Mouse (Mus musculus) midbrain, embryonic 15.5 days (tissue): Measurements from ENCODE around the gene Mrpl14. TPM values are rescaled to one million over a fixed set of nuclear protein-coding genes. Genes with fewer than 3 reads are reported as not detected.

Experiments used
- ATAC-seq: fragments of 200-750 bp; cut with Nextera tagmentation; replicated peaks from 2 replicates; pipeline ENCODE4 v1.8.0; 2017; ENCODE audit warnings: moderate TSS enrichment
- H3K27ac ChIP-seq: fragments of 300-500 bp; sonication (generic); 2 replicates; pipeline ENCODE4 v1.5.1; 2015; ENCODE audit warnings: mild to moderate bottlenecking, inconsistent platforms
- H3K27me3 ChIP-seq: fragments of 300-500 bp; sonication (generic); replicated peaks from 2 replicates; pipeline ENCODE4 v1.6.1; 2015; ENCODE audit warnings: inconsistent platforms
- H3K36me3 ChIP-seq: fragments of 300-500 bp; sonication (generic); replicated peaks from 2 replicates; pipeline ENCODE4 v1.6.1; 2015; ENCODE audit warnings: inconsistent platforms
- H3K4me1 ChIP-seq: fragments of 300-500 bp; sonication (generic); 2 replicates; pipeline ENCODE4 v1.6.1; 2015; ENCODE audit warnings: inconsistent platforms
- H3K4me2 ChIP-seq: fragments of 300-500 bp; sonication (generic); 2 replicates; pipeline ENCODE4 v1.6.1; 2015; ENCODE audit warnings: inconsistent platforms, mild to moderate bottlenecking, moderate library complexity
- H3K4me3 ChIP-seq: fragments of 300-500 bp; sonication (generic); 2 replicates; pipeline ENCODE4 v1.5.1; 2015; ENCODE audit warnings: mild to moderate bottlenecking, inconsistent platforms
- H3K9ac ChIP-seq: fragments of 300-500 bp; sonication (generic); 2 replicates; pipeline ENCODE4 v1.6.1; 2015; ENCODE audit warnings: mild to moderate bottlenecking, inconsistent platforms
- H3K9me3 ChIP-seq: fragments of 300-500 bp; sonication (generic); 2 replicates; pipeline ENCODE4 v1.6.1; 2016; ENCODE audit warnings: inconsistent platforms
- WGBS: fragments of 180-500 bp; shearing (Covaris S2); methylation state at CpG from one replicate; pipeline ENCODE4 v1.1.7; 2015; ENCODE audit warnings: mixed read lengths; 5-methylcytosine and 5-hydroxymethylcytosine counted together
- polyA plus RNA-seq: library from polyadenylated mRNA; unstranded; fragments of >200 nt; fragmentation: Nextera tagmentation; extraction: Ambion mirVana; gene quantifications from 2 replicates; pipeline ENCODE4 v1.2.1, GENCODE M21; 2015

Gene Mrpl14
- polyA plus RNA-seq, 1 experiment from 2014 or later, result 118 TPM

GRCm38 (mm10) chr17:45692159-45692558 lies 6.0 kb downstream of the Mrpl14 start:
- H3K9me3 ChIP-seq, result no peaks in the 10 kb centered on the region
- ATAC-seq, result no peak
- H3K27me3 ChIP-seq, result no peaks in the 10 kb centered on the region
- H3K4me1 ChIP-seq, result peaks cover 8% of the 10 kb centered on the region
- H3K4me3 ChIP-seq, result no peak overlapping the region
- 81% methylated on average over 5 of the region's 5 CpGs for WGBS
- H3K27ac ChIP-seq, result no peak overlapping the region
- H3K36me3 ChIP-seq, result no peaks in the 10 kb centered on the region
- H3K4me2 ChIP-seq, result no peak overlapping the region
- H3K9ac ChIP-seq, result no peak overlapping the region

- no peak for ATAC-seq
- Histone ChIP-seq H3K36me3 (0 out of 2 replicates have a peak, but pooled peaks cover 6% of the 10 kb centered on the region), H3K9ac (no peak overlapping the region), H3K9me3 (no peaks in the 10 kb centered on the region), H3K4me1 (no peaks in the 10 kb centered on the region), H3K4me3 (no peak overlapping the region), H3K27ac (no peak overlapping the region), H3K4me2 (no peak overlapping the region), H3K27me3 (no peaks in the 10 kb centered on the region)
- WGBS, result 83% methylated on average over 18 of the region's 18 CpGs
Measured at GRCm38 (mm10) chr17:45693812-45694565, 7.9 kb downstream of the Mrpl14 start.

GRCm38 (mm10) chr17:45695227-45696120 lies 9.4 kb downstream of the Mrpl14 start:
- ATAC-seq, result no peak
- Histone ChIP-seq H3K27ac (no peak overlapping the region), H3K4me3 (no peak overlapping the region), H3K4me2 (no peak overlapping the region), H3K36me3 (0 out of 2 replicates have a peak, but pooled peaks cover 6% of the 10 kb centered on the region), H3K9ac (no peak overlapping the region), H3K27me3 (no peaks in the 10 kb centered on the region), H3K9me3 (no peaks in the 10 kb centered on the region), H3K4me1 (no peaks in the 10 kb centered on the region)
- 86% methylated on average over 23 of the region's 23 CpGs for WGBS

- Histone ChIP-seq H3K27me3 (no peaks in the 10 kb centered on the region), H3K4me3 (no peak overlapping the region), H3K4me2 (no peak overlapping the region), H3K27ac (no peak overlapping the region), H3K9ac (no peak overlapping the region), H3K9me3 (no peaks in the 10 kb centered on the region), H3K36me3 (0 out of 2 replicates have a peak, but pooled peaks cover 6% of the 10 kb centered on the region), H3K4me1 (peaks cover 4% of the 10 kb centered on the region; the same call in 1 of the 2 replicates)
- WGBS, result 94% methylated on average over 9 of the region's 9 CpGs
- no peak for ATAC-seq
Measured at GRCm38 (mm10) chr17:45696981-45697380, 10.9 kb downstream of the Mrpl14 start.

GRCm38 (mm10) chr17:45698368-45698767 lies 12.2 kb downstream of the Mrpl14 start:
- Histone ChIP-seq H3K4me3 (no peak overlapping the region), H3K4me1 (peaks cover 4% of the 10 kb centered on the region; the same call in 1 of the 2 replicates), H3K27me3 (no peaks in the 10 kb centered on the region), H3K27ac (no peak overlapping the region), H3K4me2 (no peak overlapping the region), H3K9me3 (no peaks in the 10 kb centered on the region), H3K9ac (no peak overlapping the region), H3K36me3 (0 out of 2 replicates have a peak, but pooled peaks cover 6% of the 10 kb centered on the region)
- WGBS, result 92% methylated on average over 6 of the region's 6 CpGs
- ATAC-seq, result no peak

GRCm38 (mm10) chr17:45699039-45699740 lies 13.1 kb downstream of the Mrpl14 start:
- H3K27me3 ChIP-seq, result no peaks in the 10 kb centered on the region
- H3K9me3 ChIP-seq, result no peaks in the 10 kb centered on the region
- 94% methylated on average over 3 of the region's 3 CpGs for WGBS
- H3K36me3 ChIP-seq, result 0 out of 2 replicates have a peak, but pooled peaks cover 6% of the 10 kb centered on the region
- no peak overlapping the region for H3K9ac ChIP-seq
- no peak overlapping the region for H3K4me3 ChIP-seq
- no peak overlapping the region for H3K4me2 ChIP-seq
- H3K4me1 ChIP-seq, result peaks cover 4% of the 10 kb centered on the region; the same call in 1 of the 2 replicates
- ATAC-seq, result no peak
- H3K27ac ChIP-seq, result no peak overlapping the region

GRCm38 (mm10) chr17:45700496-45701235 lies 14.5 kb downstream of the Mrpl14 start:
- Histone ChIP-seq H3K4me1 (peaks cover 4% of the 10 kb centered on the region; the same call in 1 of the 2 replicates), H3K27ac (no peak overlapping the region), H3K36me3 (0 out of 2 replicates have a peak, but pooled peaks cover 6% of the 10 kb centered on the region), H3K4me2 (no peak overlapping the region), H3K27me3 (no peaks in the 10 kb centered on the region), H3K9ac (no peak overlapping the region), H3K9me3 (no peaks in the 10 kb centered on the region), H3K4me3 (no peak overlapping the region)
- no peak for ATAC-seq
- WGBS, result 37% methylated on average over 9 of the region's 16 CpGs

- 63% methylated on average over 9 of the region's 9 CpGs for WGBS
- Histone ChIP-seq H3K9ac (no peak overlapping the region), H3K4me1 (peaks cover 4% of the 10 kb centered on the region; the same call in 1 of the 2 replicates), H3K36me3 (0 out of 2 replicates have a peak, but pooled peaks cover 6% of the 10 kb centered on the region), H3K27ac (no peak overlapping the region), H3K9me3 (no peaks in the 10 kb centered on the region), H3K4me3 (no peak overlapping the region), H3K4me2 (no peak overlapping the region), H3K27me3 (no peaks in the 10 kb centered on the region)
- ATAC-seq, result no peak
Measured at GRCm38 (mm10) chr17:45701236-45701591, 15.1 kb downstream of the Mrpl14 start.

- H3K9me3 ChIP-seq, result no peaks in the 10 kb centered on the region
- H3K4me1 ChIP-seq, result peaks cover 4% of the 10 kb centered on the region; the same call in 1 of the 2 replicates
- no peak overlapping the region for H3K9ac ChIP-seq
- H3K27ac ChIP-seq, result no peak overlapping the region
- no peak overlapping the region for H3K4me3 ChIP-seq
- 0 out of 2 replicates have a peak, but pooled peaks cover 6% of the 10 kb centered on the region for H3K36me3 ChIP-seq
- no peak for ATAC-seq
- 56% methylated on average over 4 of the region's 4 CpGs for WGBS
- no peaks in the 10 kb centered on the region for H3K27me3 ChIP-seq
- H3K4me2 ChIP-seq, result no peak overlapping the region
Measured at GRCm38 (mm10) chr17:45702254-45702653, 16.1 kb downstream of the Mrpl14 start.

- no peak for ATAC-seq
- H3K4me3 ChIP-seq, result no peak overlapping the region
- no peak overlapping the region for H3K9ac ChIP-seq
- no peaks in the 10 kb centered on the region for H3K9me3 ChIP-seq
- H3K4me2 ChIP-seq, result no peak overlapping the region
- H3K36me3 ChIP-seq, result 0 out of 2 replicates have a peak, but pooled peaks cover under 1% of the 10 kb centered on the region
- no peak overlapping the region for H3K27ac ChIP-seq
- no peaks in the 10 kb centered on the region for H3K27me3 ChIP-seq
- peaks cover 4% of the 10 kb centered on the region; the same call in 1 of the 2 replicates for H3K4me1 ChIP-seq
- 62% methylated on average over 7 of the region's 7 CpGs for WGBS
Measured at GRCm38 (mm10) chr17:45703187-45703586, 17.1 kb downstream of the Mrpl14 start.

- H3K27me3 ChIP-seq, result no peaks in the 10 kb centered on the region
- H3K4me3 ChIP-seq, result no peak overlapping the region
- ATAC-seq, result no peak
- no peaks in the 10 kb centered on the region for H3K36me3 ChIP-seq
- H3K4me2 ChIP-seq, result no peak overlapping the region
- no peak overlapping the region for H3K27ac ChIP-seq
- no peak overlapping the region for H3K9ac ChIP-seq
- 81% methylated on average over 5 of the region's 5 CpGs for WGBS
- no peaks in the 10 kb centered on the region for H3K9me3 ChIP-seq
- H3K4me1 ChIP-seq, result no peaks in the 10 kb centered on the region
Measured at GRCm38 (mm10) chr17:45706796-45707195, 20.7 kb downstream of the Mrpl14 start.
